Mouse (Mus musculus): ENCODE measurements around the gene Irf4.

Irf4 gene

GRCm38 (mm10) chr13:30765906-30766305 is 16.9 kb downstream of the Irf4 start:
- DNase-seq, result peak; percentile 63

GRCm38 (mm10) chr13:30766636-30767476 is 17.8 kb downstream of the Irf4 start:
- peak; percentile 43 for DNase-seq

GRCm38 (mm10) chr13:30767477-30768127 is 18.6 kb downstream of the Irf4 start:
- no peak for DNase-seq

GRCm38 (mm10) chr13:30776021-30776420 is 27.0 kb downstream of the Irf4 start:
- DNase-seq, result no peak

- DNase-seq, result no peak
These were observed 28.7 kb downstream of the Irf4 start for GRCm38 (mm10) chr13:30777678-30778179.

- DNase-seq, result no peak
These were observed 32.9 kb downstream of the Irf4 start for GRCm38 (mm10) chr13:30781905-30782304.

GRCm38 (mm10) chr13:30782419-30782818 is 33.4 kb downstream of the Irf4 start:
- DNase-seq, result no peak

- no peak for DNase-seq
These were observed 36.5 kb downstream of the Irf4 start for GRCm38 (mm10) chr13:30785423-30786040.

- DNase-seq, result peak; percentile 71
These were observed 37.4 kb downstream of the Irf4 start for GRCm38 (mm10) chr13:30786235-30787035.

- DNase-seq, result no peak
These were observed 38.0 kb downstream of the Irf4 start for GRCm38 (mm10) chr13:30787036-30787320.

- DNase-seq, result no peak
These were observed 38.5 kb downstream of the Irf4 start for GRCm38 (mm10) chr13:30787556-30787955.

GRCm38 (mm10) chr13:30787960-30788359 is 38.9 kb downstream of the Irf4 start:
- no peak for DNase-seq

- no peak for DNase-seq
These were observed 39.4 kb downstream of the Irf4 start for GRCm38 (mm10) chr13:30788421-30788820.

GRCm38 (mm10) chr13:30790016-30790415 is 41.0 kb downstream of the Irf4 start:
- DNase-seq, result no peak

GRCm38 (mm10) chr13:30792308-30792707 is 43.3 kb downstream of the Irf4 start:
- peak; percentile 74 for DNase-seq

GRCm38 (mm10) chr13:30792741-30793140 is 43.7 kb downstream of the Irf4 start:
- no peak for DNase-seq

GRCm38 (mm10) chr13:30793196-30793595 is 44.2 kb downstream of the Irf4 start:
- DNase-seq, result no peak

GRCm38 (mm10) chr13:30793616-30794015 is 44.6 kb downstream of the Irf4 start:
- DNase-seq, result no peak

GRCm38 (mm10) chr13:30795960-30796359 is 46.9 kb downstream of the Irf4 start:
- DNase-seq, result no peak

GRCm38 (mm10) chr13:30801886-30802285 is 52.9 kb downstream of the Irf4 start:
- DNase-seq, result peak; percentile 81

GRCm38 (mm10) chr13:30802336-30802955 is 53.4 kb downstream of the Irf4 start:
- DNase-seq, result no peak

GRCm38 (mm10) chr13:30809240-30809639 is 60.2 kb downstream of the Irf4 start:
- no peak for DNase-seq

- DNase-seq, result peak; percentile 37
These were observed 64.4 kb downstream of the Irf4 start for GRCm38 (mm10) chr13:30813464-30813863.
